Mouse (Mus musculus) liver, embryonic 16.5 days (tissue): ENCODE measurements around the gene Rftn1. TPM values are rescaled to one million over a fixed set of nuclear protein-coding genes. Genes with fewer than 3 reads are reported as not detected.

ENCODE experiments used
- ATAC-seq: fragments of 200-750 bp; cut with Nextera tagmentation; 2 replicates; pipeline ENCODE4 v1.8.0; 2017; ENCODE audit warnings: low read depth, mild to moderate bottlenecking, moderate number of reproducible peaks, moderate library complexity
- H3K27ac ChIP-seq: fragments of 300-500 bp; sonication (generic); 2 replicates; pipeline ENCODE4 v1.5.1; 2014; ENCODE audit warnings: mild to moderate bottlenecking, low read length
- H3K27me3 ChIP-seq: fragments of 300-500 bp; sonication (generic); 2 replicates; pipeline ENCODE4 v1.6.1; 2014; ENCODE audit warnings: low read depth, low read length, mixed read lengths; ENCODE audit not compliant: control insufficient read depth, insufficient read depth
- H3K36me3 ChIP-seq: fragments of 300-500 bp; sonication (generic); 2 replicates; pipeline ENCODE4 v1.6.1; 2014; ENCODE audit warnings: mild to moderate bottlenecking; ENCODE audit not compliant: control insufficient read depth, insufficient read depth
- H3K4me1 ChIP-seq: fragments of 300-500 bp; sonication (generic); 2 replicates; pipeline ENCODE4 v1.6.1; 2014; ENCODE audit warnings: low read depth, low read length, mixed read lengths; ENCODE audit not compliant: control insufficient read depth
- H3K4me2 ChIP-seq: fragments of 300-500 bp; sonication (generic); 2 replicates; pipeline ENCODE4 v1.6.1; 2014; ENCODE audit warnings: low read depth, low read length, mixed read lengths
- H3K4me3 ChIP-seq: fragments of 300-500 bp; sonication (generic); 2 replicates; pipeline ENCODE4 v1.5.1; 2014; ENCODE audit warnings: low read depth, mild to moderate bottlenecking, low read length
- H3K9ac ChIP-seq: fragments of 300-500 bp; sonication (generic); 2 replicates; pipeline ENCODE4 v1.6.1; 2014; ENCODE audit warnings: low read depth, low read length
- H3K9me3 ChIP-seq: fragments of 300-500 bp; sonication (generic); replicated peaks from 2 replicates; pipeline ENCODE4 v1.6.1; 2016; ENCODE audit warnings: low read length; ENCODE audit not compliant: control insufficient read depth
- WGBS: fragments of 180-500 bp; shearing (Covaris S2); extraction: QIAGEN DNeasy Blood & Tissue Kit; methylation state at CpG from one replicate; pipeline ENCODE4 v1.1.7; 2014; ENCODE audit not compliant: insufficient replicate concordance; 5-methylcytosine and 5-hydroxymethylcytosine counted together
- polyA plus RNA-seq: library from polyadenylated mRNA; unstranded; fragments of >200 nt; fragmentation: Nextera tagmentation; extraction: Ambion mirVana; gene quantifications from 2 replicates; pipeline ENCODE4 v1.2.1, GENCODE M21; 2015

Gene Rftn1
- polyA plus RNA-seq, 1 experiment from 2014 or later = 4.0 TPM

- no peak for ATAC-seq
- WGBS = 89% methylated on average over 8 of the region's 8 CpGs
- H3K36me3 ChIP-seq = no peaks in the 10 kb centered on the region
- peaks cover 35% of the 10 kb centered on the region for H3K4me1 ChIP-seq
- no peak overlapping the region for H3K4me2 ChIP-seq
- H3K27me3 ChIP-seq = no peaks in the 10 kb centered on the region
- H3K27ac ChIP-seq = no peak overlapping the region
- no peak overlapping the region for H3K4me3 ChIP-seq
- no peak overlapping the region for H3K9ac ChIP-seq
- H3K9me3 ChIP-seq = no peaks in the 10 kb centered on the region
These were observed 123.4 kb downstream of the Rftn1 start for GRCm38 (mm10) chr17:50066822-50067713.

GRCm38 (mm10) chr17:50063832-50064627 is 126.4 kb downstream of the Rftn1 start:
- no peaks in the 10 kb centered on the region for H3K27me3 ChIP-seq
- H3K9ac ChIP-seq = no peak overlapping the region
- ATAC-seq = no peak
- no peak overlapping the region for H3K27ac ChIP-seq
- WGBS = 77% methylated on average over 13 of the region's 13 CpGs
- no peak overlapping the region for H3K4me2 ChIP-seq
- no peak overlapping the region for H3K4me3 ChIP-seq
- no peaks in the 10 kb centered on the region for H3K36me3 ChIP-seq
- H3K4me1 ChIP-seq = peaks cover 8% of the 10 kb centered on the region
- no peaks in the 10 kb centered on the region for H3K9me3 ChIP-seq

GRCm38 (mm10) chr17:50062649-50063048 is 127.8 kb downstream of the Rftn1 start:
- H3K4me2 ChIP-seq = no peak overlapping the region
- no peak overlapping the region for H3K4me3 ChIP-seq
- H3K27ac ChIP-seq = no peak overlapping the region
- 65% methylated on average over 4 of the region's 4 CpGs for WGBS
- no peaks in the 10 kb centered on the region; the same call in 1 of the 2 replicates for H3K4me1 ChIP-seq
- no peaks in the 10 kb centered on the region for H3K9me3 ChIP-seq
- H3K36me3 ChIP-seq = no peaks in the 10 kb centered on the region
- ATAC-seq = no peak
- H3K27me3 ChIP-seq = no peaks in the 10 kb centered on the region
- H3K9ac ChIP-seq = no peak overlapping the region

- H3K4me1 ChIP-seq = no peaks in the 10 kb centered on the region; the same call in 1 of the 2 replicates
- no peak overlapping the region for H3K9ac ChIP-seq
- H3K4me2 ChIP-seq = no peak overlapping the region
- H3K9me3 ChIP-seq = no peaks in the 10 kb centered on the region
- H3K4me3 ChIP-seq = no peak overlapping the region
- 78% methylated on average over 4 of the region's 4 CpGs for WGBS
- H3K27me3 ChIP-seq = no peaks in the 10 kb centered on the region
- no peak for ATAC-seq
- H3K36me3 ChIP-seq = no peaks in the 10 kb centered on the region
- H3K27ac ChIP-seq = no peak overlapping the region
These were observed 129.0 kb downstream of the Rftn1 start for GRCm38 (mm10) chr17:50061446-50061845.

- WGBS = 55% methylated on average over 2 of the region's 2 CpGs
- H3K4me2 ChIP-seq = no peak overlapping the region
- H3K36me3 ChIP-seq = no peaks in the 10 kb centered on the region
- H3K27me3 ChIP-seq = no peaks in the 10 kb centered on the region
- H3K4me1 ChIP-seq = no peaks in the 10 kb centered on the region; the same call in 1 of the 2 replicates
- H3K9me3 ChIP-seq = no peaks in the 10 kb centered on the region
- H3K4me3 ChIP-seq = no peak overlapping the region
- no peak for ATAC-seq
- H3K27ac ChIP-seq = no peak overlapping the region
- H3K9ac ChIP-seq = no peak overlapping the region
These were observed 130.3 kb downstream of the Rftn1 start for GRCm38 (mm10) chr17:50060220-50060619.

GRCm38 (mm10) chr17:50059417-50059816 is 131.1 kb downstream of the Rftn1 start:
- ATAC-seq = no peak
- no peaks in the 10 kb centered on the region for H3K9me3 ChIP-seq
- H3K27me3 ChIP-seq = no peaks in the 10 kb centered on the region
- 55% methylated on average over 5 of the region's 5 CpGs for WGBS
- no peak overlapping the region for H3K4me3 ChIP-seq
- H3K4me2 ChIP-seq = no peak overlapping the region
- H3K36me3 ChIP-seq = no peaks in the 10 kb centered on the region
- H3K9ac ChIP-seq = no peak overlapping the region
- H3K27ac ChIP-seq = no peak overlapping the region
- no peaks in the 10 kb centered on the region; the same call in 1 of the 2 replicates for H3K4me1 ChIP-seq

DNA sequence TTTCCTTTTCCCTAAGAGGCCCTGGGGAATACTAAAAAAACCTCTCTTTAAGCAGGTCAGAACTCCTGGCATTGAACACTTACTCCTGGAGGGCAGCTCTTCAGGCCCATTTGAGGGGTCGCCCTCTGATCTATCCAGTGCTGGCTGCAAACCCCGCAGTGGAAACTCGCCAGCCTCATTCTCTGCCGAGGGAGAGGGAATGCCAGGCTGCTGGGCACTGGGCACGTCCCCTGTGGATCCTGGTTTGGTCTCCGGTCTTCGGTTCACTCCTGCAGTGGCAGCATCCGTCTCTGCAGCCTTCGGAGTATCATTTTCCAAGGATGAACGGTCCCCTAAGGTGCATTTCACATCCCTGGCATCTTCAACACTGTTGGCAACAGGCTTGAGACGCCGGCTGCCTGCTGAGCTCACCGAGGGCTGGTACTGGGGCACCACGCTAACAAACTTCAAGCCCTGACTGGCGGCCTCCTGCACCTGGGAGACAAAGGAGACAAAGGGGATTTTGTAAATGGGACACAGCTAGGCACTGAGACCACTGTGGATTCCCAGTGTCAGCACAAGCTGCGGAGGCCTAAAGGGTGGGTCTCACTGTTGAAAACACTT is 135.2 kb downstream of the Rftn1 start:
- ATAC-seq = no peak
- 81% methylated on average over 16 of the region's 16 CpGs for WGBS

DNA sequence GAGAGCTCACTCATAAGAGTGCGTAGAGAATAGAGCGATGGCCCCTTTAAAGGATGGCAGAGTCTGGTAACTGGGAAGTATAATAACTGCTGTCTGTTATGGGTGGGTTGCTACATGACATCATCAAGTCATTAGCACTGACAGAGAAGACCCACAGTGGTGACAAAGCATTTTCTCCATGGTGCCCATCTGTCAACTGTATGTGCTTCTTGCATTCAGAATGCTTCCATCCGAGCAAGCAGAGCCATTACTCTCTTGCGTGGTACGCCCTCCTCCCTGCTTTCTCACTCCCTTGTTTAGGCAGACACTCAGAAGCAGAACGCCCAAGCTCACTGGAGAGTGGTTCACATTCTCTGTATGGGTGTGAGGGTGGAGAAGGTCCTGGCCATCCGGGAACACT is 135.9 kb downstream of the Rftn1 start:
- Histone ChIP-seq H3K27me3 (no peaks in the 10 kb centered on the region), H3K4me1 (no peaks in the 10 kb centered on the region), H3K36me3 (no peaks in the 10 kb centered on the region), H3K4me2 (no peak overlapping the region), H3K27ac (no peak overlapping the region), H3K4me3 (no peak overlapping the region), H3K9ac (no peak overlapping the region), H3K9me3 (no peaks in the 10 kb centered on the region)
- 73% methylated on average over 7 of the region's 7 CpGs for WGBS
- ATAC-seq = no peak

More for the DNA sequence above, 135.2 kb downstream of the Rftn1 start:
- no peaks in the 10 kb centered on the region for H3K4me1 ChIP-seq
- H3K9me3 ChIP-seq = no peaks in the 10 kb centered on the region
- no peak overlapping the region for H3K27ac ChIP-seq
- no peak overlapping the region for H3K4me2 ChIP-seq
- no peaks in the 10 kb centered on the region for H3K27me3 ChIP-seq
- no peaks in the 10 kb centered on the region for H3K36me3 ChIP-seq
- no peak overlapping the region for H3K9ac ChIP-seq
- H3K4me3 ChIP-seq = no peak overlapping the region
